Mouse (Mus musculus): ENCODE data around the gene Mfsd1.

Gene Mfsd1

GRCm38 (mm10) chr3:67624629-67625028, 42.1 kb downstream of the Mfsd1 start:
- no peak for DNase-seq (ENCODE audit: low read depth, low spot score)

GRCm38 (mm10) chr3:67643135-67643534, 60.6 kb downstream of the Mfsd1 start:
- DNase-seq (ENCODE audit: low read depth, low spot score): no peak

- DNase-seq (ENCODE audit: low read depth, low spot score): no peak
Observed at GRCm38 (mm10) chr3:67645640-67646466, 63.3 kb downstream of the Mfsd1 start.
